Mouse (Mus musculus) stomach, postnatal 0 days (tissue): Measurements from ENCODE around the gene Wdr54.

Experiments
- CTCF ChIP-seq: IDR thresholded peaks from 2 replicates; pipeline ENCODE4 v1.5.1; 2016; ENCODE audit warnings: antibody characterized with exemption, low read depth, mild to moderate bottlenecking, moderate library complexity
- EP300 ChIP-seq: optimal IDR thresholded peaks from 2 replicates; pipeline ENCODE3; 2016; ENCODE audit warnings: antibody characterized with exemption

GRCm38 (mm10) chr6:83132176-83132919, 23.8 kb downstream of the Wdr54 start:
- TF ChIP-seq EP300 = no peak
- no peak for TF ChIP-seq CTCF
